Mouse (Mus musculus): ENCODE results near the gene Lmod2. TPM values are rescaled to one million over a fixed set of nuclear protein-coding genes. Genes with fewer than 3 reads are reported as not detected.

The Lmod2 gene
- not detected for total RNA-seq (2021)
- long read RNA-seq, experiment 1: 0 reads
- long read RNA-seq, experiment 2: 0 reads

GRCm38 (mm10) chr6:24597500-24597899, at the start of gene Lmod2:
TSS of gene Lmod2 (plus strand) at chr6:24597762.
- no peak for DNase-seq (ENCODE audit: low spot score in 2 of 2)

DNA sequence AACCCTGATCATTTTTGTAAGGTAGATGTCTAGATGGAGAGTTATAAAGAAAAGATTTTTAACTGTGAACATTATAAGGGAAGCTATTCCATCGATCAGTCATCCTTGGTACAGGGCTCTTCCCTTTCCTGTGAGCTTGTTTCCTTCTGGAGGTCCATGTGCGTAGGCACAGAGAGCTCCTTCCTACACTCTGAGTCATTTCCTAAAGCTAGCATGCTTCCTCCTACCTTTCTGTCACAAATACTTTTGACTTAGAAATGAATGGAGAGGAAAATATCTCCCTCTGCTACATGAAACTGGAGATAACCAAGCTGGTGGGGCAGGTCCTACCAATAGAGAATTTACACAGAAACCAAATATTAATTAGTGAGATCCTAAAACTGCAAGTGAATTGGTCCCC, 47.8 kb upstream of the Lmod2 start:
- no peak for DNase-seq (ENCODE audit: low spot score in 2 of 2)

GRCm38 (mm10) chr6:24552046-24552445, 45.5 kb upstream of the Lmod2 start:
- no peak for DNase-seq (ENCODE audit: low spot score in 2 of 2)

- DNase-seq (ENCODE audit: low spot score in 2 of 2): no peak
Measured at GRCm38 (mm10) chr6:24554427-24555086, 43.0 kb upstream of the Lmod2 start.

- DNase-seq (ENCODE audit: low spot score in 2 of 2): no peak
Measured at GRCm38 (mm10) chr6:24555488-24555887, 42.1 kb upstream of the Lmod2 start.

GRCm38 (mm10) chr6:24564081-24564480, 33.5 kb upstream of the Lmod2 start:
- no peak for DNase-seq (ENCODE audit: low spot score in 2 of 2)

GRCm38 (mm10) chr6:24564886-24565285, 32.7 kb upstream of the Lmod2 start:
- no peak for DNase-seq (ENCODE audit: low spot score in 2 of 2)

DNA sequence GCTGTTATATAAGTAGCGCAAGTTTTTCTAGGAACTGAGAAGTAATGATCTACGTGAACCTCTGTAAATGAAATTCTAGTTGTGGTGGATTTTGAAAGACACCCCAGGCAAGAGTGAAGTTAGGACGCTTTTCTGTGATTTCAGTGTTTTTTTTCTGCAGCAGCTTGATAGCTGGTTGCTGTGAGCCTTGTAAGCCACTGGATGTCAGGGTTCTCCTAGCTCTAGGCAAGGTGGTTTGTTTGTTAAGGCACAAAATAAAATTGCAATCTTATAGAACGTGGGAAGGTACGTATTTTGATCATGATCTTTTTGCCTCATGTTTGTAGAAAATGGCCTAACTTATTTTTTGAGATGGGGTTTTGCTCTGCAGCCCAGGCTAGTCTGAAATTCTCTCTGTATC, 28.6 kb upstream of the Lmod2 start:
- DNase-seq (ENCODE audit: low spot score in 2 of 2): no peak

- DNase-seq (ENCODE audit: low spot score in 2 of 2): no peak
Measured at GRCm38 (mm10) chr6:24569711-24570110, 27.9 kb upstream of the Lmod2 start.

GRCm38 (mm10) chr6:24570278-24570677, 27.3 kb upstream of the Lmod2 start:
- no peak for DNase-seq (ENCODE audit: low spot score in 2 of 2)

- no peak for DNase-seq (ENCODE audit: low spot score in 2 of 2)
Measured at GRCm38 (mm10) chr6:24571126-24571525, 26.4 kb upstream of the Lmod2 start.

- no peak for DNase-seq (ENCODE audit: low spot score in 2 of 2)
Measured at GRCm38 (mm10) chr6:24572431-24572830, 25.1 kb upstream of the Lmod2 start.

DNA sequence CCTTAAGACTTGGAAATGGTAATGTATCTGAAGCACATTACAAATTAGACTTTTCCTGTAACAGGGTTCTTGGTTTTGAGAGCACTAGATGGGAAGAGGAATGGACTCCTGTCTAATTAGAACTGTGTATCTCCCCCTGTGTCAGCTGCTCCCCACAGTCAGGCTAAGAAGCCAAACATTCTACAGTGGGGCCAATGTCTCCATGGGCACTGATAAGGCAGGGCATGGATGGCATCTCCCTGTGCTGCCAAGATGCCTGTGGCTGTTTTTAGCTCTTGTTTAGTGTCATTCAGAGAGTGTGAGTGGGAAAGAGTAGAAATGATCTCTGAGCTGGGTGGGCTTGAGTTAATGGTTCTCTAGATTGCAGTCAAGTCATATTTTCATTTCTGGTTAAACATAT, 24.2 kb upstream of the Lmod2 start:
- no peak for DNase-seq (ENCODE audit: low spot score in 2 of 2)

GRCm38 (mm10) chr6:24583456-24583855, 14.1 kb upstream of the Lmod2 start:
- DNase-seq (ENCODE audit: low spot score in 2 of 2): no peak

DNA sequence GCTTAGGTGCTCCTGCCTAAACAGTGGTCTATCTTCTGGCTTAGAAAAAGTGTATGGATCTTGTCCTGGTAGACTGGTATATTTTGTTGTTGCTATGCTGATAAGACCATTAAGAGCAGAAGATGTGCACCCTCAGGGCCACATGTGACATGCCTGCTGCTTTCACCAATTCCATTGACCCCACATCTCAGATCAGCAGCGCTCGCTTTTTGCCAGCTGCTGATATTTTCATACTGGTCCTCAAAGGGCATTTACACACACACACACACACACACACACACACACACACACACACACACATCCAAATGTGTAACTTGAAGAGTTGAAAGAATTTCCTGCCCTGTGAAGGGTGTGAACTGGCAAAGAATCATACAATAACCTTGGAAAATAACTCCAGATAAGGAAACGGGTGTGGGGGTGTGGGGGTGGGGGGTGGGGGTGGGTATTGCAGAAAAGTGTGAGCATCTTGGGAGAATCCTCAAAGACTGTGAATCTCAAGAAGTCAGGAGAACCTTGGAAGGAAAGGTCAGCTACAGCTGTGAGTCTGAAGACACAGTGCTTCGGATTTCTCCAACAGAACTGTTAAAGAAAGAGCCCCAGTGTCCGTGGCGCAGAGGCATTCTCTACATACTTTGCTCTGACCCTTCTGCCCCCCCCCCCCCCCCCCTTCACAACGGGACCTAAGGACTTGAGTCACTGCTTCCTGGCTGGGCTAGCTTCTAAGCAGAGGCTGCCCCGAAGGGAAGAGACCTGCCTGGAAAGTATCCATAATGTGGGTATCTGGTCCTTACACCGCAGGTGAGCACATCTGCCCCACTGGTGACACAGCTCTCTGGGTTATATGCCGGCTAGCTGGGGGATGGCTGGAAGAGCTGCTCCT, 11.9 kb upstream of the Lmod2 start:
- DNase-seq (ENCODE audit: low spot score in 2 of 2): no peak

DNA sequence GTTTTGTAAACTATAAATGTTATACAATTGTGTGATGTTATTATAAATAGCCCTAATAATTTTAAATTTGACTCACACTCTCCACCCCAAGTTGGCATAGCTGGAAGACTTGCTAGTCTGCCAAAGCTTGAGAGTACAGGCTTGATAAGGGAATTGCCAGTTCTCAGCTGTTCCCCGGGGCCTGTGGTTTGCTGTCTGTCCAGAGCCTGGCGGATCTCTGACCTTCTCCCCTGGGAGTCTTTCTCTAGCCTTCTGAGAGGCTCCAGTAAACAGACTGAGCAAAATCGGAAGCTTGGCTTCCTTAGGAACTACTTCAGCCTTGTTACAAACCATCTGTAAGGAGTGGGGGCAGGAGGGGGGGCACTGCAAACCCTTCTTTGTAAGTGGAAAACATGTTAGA, 10.7 kb upstream of the Lmod2 start:
- DNase-seq (ENCODE audit: low spot score in 2 of 2): no peak

DNA sequence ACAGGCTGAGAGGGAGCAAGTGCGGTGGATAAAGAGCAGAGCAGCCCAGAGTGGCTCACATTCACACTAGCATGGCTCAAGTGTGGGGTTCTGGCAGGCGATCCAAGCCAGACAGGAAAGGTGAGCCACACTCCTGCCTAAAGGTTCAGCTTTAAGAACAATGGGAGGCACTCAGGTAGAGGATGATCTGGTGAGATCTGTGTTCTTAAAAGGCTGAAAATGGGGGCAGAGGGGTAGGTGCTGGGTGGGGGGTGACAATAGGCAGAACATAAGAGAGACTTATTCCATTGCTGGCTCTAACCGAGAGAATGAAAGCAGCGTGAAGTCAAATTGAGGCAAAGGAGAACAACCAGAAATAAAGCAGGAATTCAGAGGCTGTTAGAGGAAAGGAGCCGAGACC, 7.3 kb upstream of the Lmod2 start:
- DNase-seq (ENCODE audit: low spot score in 2 of 2): no peak

DNA sequence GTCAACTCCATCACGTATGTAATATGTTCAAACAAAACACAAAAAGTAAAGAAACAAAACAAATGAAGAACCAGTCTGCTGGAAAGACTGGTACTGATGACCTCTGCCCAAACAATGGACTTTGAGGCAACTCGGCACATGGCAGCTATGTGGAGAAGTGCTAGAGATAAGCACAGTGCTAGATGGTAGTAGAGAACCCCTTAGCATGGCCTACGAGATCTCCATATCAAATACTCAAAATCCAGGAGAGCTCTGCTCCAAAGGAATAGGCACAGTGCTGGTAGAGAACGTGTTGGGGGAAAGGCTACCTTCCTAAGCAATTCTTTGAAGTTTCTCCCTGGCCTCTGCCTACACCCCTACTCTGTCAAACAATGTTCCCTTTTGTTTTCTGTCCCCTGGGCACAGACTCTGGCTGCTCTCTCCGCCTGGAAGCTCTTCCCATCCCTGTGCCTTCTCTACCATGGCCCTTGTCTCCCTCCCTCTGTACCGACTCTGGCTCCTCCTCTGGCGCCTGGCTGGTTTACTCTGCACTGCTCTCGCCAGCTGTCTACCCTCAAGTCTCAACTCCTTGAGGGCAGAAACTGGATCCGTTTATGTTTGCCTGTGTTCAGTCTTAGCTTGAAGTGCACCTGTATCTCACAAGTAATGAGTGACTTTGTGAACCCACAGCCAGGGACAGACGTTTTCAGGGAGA, 5.9 kb upstream of the Lmod2 start:
- no peak for DNase-seq (ENCODE audit: low spot score in 2 of 2)

DNA sequence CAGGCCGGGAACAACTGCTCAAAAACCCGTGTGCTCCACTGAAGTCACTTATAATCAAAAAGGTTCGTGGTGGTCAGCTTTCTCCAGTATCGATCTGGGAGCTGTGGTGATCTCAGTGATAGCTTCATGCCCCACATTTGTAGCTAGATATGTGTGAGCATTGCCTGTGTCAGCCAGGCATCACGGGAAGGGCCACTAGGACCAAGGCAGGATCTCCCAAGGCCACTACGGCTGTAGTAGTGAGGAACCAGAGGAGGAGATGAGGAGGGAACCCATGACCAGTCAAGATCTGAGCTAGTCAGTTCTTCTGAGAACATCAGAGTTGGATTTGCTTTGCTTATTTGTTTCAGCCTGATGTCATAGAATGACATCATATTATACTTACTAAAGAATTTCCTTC, 1.6 kb downstream of the Lmod2 start:
- no peak for DNase-seq (ENCODE audit: low spot score in 2 of 2)

DNA sequence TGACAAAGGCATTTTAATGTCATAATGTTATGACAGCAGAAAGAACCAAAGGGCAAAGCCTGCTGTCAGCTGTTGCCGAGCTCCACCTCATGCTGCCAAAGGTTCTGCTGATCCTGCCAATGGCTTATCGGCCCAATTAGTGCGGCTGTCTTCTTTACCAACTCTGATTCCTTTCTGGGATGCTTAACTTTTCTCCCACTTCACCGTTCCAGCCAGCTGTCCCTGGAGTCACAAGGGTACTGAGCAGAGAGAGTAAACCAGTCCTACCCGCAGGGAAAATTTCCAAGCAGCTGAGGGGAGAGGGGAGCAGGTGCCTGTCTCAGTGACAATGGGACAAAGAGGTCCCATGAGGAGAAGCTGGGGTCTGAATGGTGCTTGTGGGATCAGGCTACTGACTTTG, 2.1 kb downstream of the Lmod2 start:
- no peak for DNase-seq (ENCODE audit: low spot score in 2 of 2)

DNA sequence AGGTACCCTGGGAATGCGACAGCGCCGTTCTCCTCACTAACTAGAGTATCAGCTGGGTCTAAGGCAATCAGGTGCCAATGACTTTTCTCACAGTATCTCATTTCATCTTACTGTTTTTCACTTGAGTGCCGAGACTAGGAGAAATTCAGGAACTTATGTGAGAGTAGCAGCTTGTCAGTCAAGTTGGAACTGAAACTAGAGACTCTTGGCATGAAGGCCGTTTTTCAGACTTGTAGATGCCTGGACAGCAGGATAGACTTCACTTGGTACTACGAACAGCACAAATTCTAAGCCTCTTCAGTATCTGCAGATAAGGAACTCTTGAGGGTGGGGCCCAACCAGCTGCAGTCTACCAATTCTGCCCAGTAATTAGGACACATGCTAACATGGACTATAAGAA, 2.6 kb downstream of the Lmod2 start:
- DNase-seq (ENCODE audit: low spot score in 2 of 2): no peak

- DNase-seq (ENCODE audit: low spot score in 2 of 2): no peak
Measured at GRCm38 (mm10) chr6:24600726-24601125, 3.2 kb downstream of the Lmod2 start.

Data from left cerebral cortex, adult 18-20 months (tissue).